Mouse (Mus musculus) embryonic facial prominence, embryonic 11.5 days (tissue): ENCODE measurements around the gene Defb26. TPM values are rescaled to one million over a fixed set of nuclear protein-coding genes. Genes with fewer than 3 reads are reported as not detected.

Experiments
- ATAC-seq: fragments of 200-750 bp; cut with Nextera tagmentation; replicated peaks from 2 replicates; pipeline ENCODE4 v1.8.0; 2017; ENCODE audit warnings: low read depth; ENCODE audit not compliant: insufficient number of reproducible peaks, low FRiP score, low TSS enrichment
- DNase-seq: peaks from one replicate; pipeline ENCODE4 v3.0.0-alpha.2; 2015; ENCODE audit warnings: low spot score
- H3K27ac ChIP-seq: fragments of 300-500 bp; sonication (generic); replicated peaks from 2 replicates; pipeline ENCODE4 v1.5.1; 2014; ENCODE audit warnings: mild to moderate bottlenecking, low read depth, low read length, control low read depth
- H3K27me3 ChIP-seq: fragments of 300-500 bp; sonication (generic); 2 replicates; pipeline ENCODE4 v1.6.1; 2014; ENCODE audit warnings: mild to moderate bottlenecking, low read length, moderate library complexity, mixed read lengths; ENCODE audit not compliant: control insufficient read depth, insufficient read depth
- H3K36me3 ChIP-seq: fragments of 300-500 bp; sonication (generic); replicated peaks from 2 replicates; pipeline ENCODE4 v1.6.1; 2014; ENCODE audit warnings: low read depth, mild to moderate bottlenecking, low read length, moderate library complexity, mixed read lengths; ENCODE audit not compliant: control insufficient read depth, insufficient read depth
- H3K4me1 ChIP-seq: fragments of 300-500 bp; sonication (generic); 2 replicates; pipeline ENCODE4 v1.6.1; 2014; ENCODE audit warnings: low read length, mixed read lengths; ENCODE audit not compliant: control insufficient read depth, insufficient read depth
- H3K4me2 ChIP-seq: fragments of 300-500 bp; sonication (generic); 2 replicates; pipeline ENCODE4 v1.6.1; 2014; ENCODE audit warnings: low read depth, mild to moderate bottlenecking, control low read depth, low read length, moderate library complexity
- H3K4me3 ChIP-seq: fragments of 300-500 bp; sonication (generic); 2 replicates; pipeline ENCODE4 v1.5.1; 2014; ENCODE audit warnings: low read depth, low read length, control low read depth
- H3K9ac ChIP-seq: fragments of 300-500 bp; sonication (generic); replicated peaks from 2 replicates; pipeline ENCODE4 v1.6.1; 2014; ENCODE audit warnings: mild to moderate bottlenecking, control low read depth, low read length
- H3K9me3 ChIP-seq: fragments of 300-500 bp; sonication (generic); replicated peaks from 2 replicates; pipeline ENCODE4 v1.6.1; 2016; ENCODE audit warnings: mild to moderate bottlenecking, low read length, inconsistent platforms, mixed read lengths; ENCODE audit not compliant: control insufficient read depth
- WGBS: fragments of 180-500 bp; shearing (Covaris S2); extraction: QIAGEN DNeasy Blood & Tissue Kit; methylation state at CpG from one replicate; pipeline ENCODE4 v1.1.7; 2014; 5-methylcytosine and 5-hydroxymethylcytosine counted together
- polyA plus RNA-seq: library from polyadenylated mRNA; unstranded; fragments of >200 nt; fragmentation: Nextera tagmentation; extraction: Ambion mirVana; gene quantifications from 2 replicates; pipeline ENCODE4 v1.2.1, GENCODE M21; 2014

Gene Defb26
- polyA plus RNA-seq, 1 experiment from 2014 or later = not detected

- no peak within 1 kb of the TSS for H3K4me3 ChIP-seq
- no peak for DNase-seq
- H3K4me1 ChIP-seq = no peaks in the 10 kb centered on the region
- H3K9ac ChIP-seq = no peak within 1 kb of the TSS
- no peaks in the 10 kb centered on the region for H3K36me3 ChIP-seq
- ATAC-seq = no peak
- no peaks in the 10 kb centered on the region for H3K9me3 ChIP-seq
- no peak within 1 kb of the TSS for H3K4me2 ChIP-seq
- H3K27ac ChIP-seq = no peak within 1 kb of the TSS
- no peaks in the 10 kb centered on the region for H3K27me3 ChIP-seq
These were observed 21.5 kb downstream of the Defb26 start, which contains the start of gene Defb22 for GRCm38 (mm10) chr2:152490038-152490437. Gene Defb22 (minus strand): TSS chr2:152490138.

- H3K4me3 ChIP-seq = no peak overlapping the region
- H3K4me1 ChIP-seq = no peaks in the 10 kb centered on the region
- H3K36me3 ChIP-seq = no peaks in the 10 kb centered on the region
- no peak overlapping the region for H3K9ac ChIP-seq
- no peak overlapping the region for H3K27ac ChIP-seq
- ATAC-seq (no peak), DNase-seq (peak; percentile 4)
- no peak overlapping the region for H3K4me2 ChIP-seq
- no peaks in the 10 kb centered on the region for H3K9me3 ChIP-seq
- no peaks in the 10 kb centered on the region for H3K27me3 ChIP-seq
- 68% methylated on average over 2 of the region's 2 CpGs for WGBS
These were observed 24.5 kb downstream of the Defb26 start for GRCm38 (mm10) chr2:152487024-152487423.

- ATAC-seq = no peak
- no peak for DNase-seq
- no peaks in the 10 kb centered on the region for H3K27me3 ChIP-seq
- H3K36me3 ChIP-seq = no peaks in the 10 kb centered on the region
- 84% methylated on average over 7 of the region's 7 CpGs for whole genome bisulfite sequencing
- no peak overlapping the region for H3K4me2 ChIP-seq
- H3K9ac ChIP-seq = no peak overlapping the region
- H3K4me3 ChIP-seq = no peak overlapping the region
- H3K27ac ChIP-seq = no peak overlapping the region
- H3K4me1 ChIP-seq = no peaks in the 10 kb centered on the region
- H3K9me3 ChIP-seq = no peaks in the 10 kb centered on the region
These were observed 29.8 kb downstream of the Defb26 start for GRCm38 (mm10) chr2:152481726-152482125.

GRCm38 (mm10) chr2:152480881-152481280 is 30.6 kb downstream of the Defb26 start:
- no peaks in the 10 kb centered on the region for H3K9me3 ChIP-seq
- H3K27me3 ChIP-seq = no peaks in the 10 kb centered on the region
- WGBS = 86% methylated on average over 3 of the region's 3 CpGs

GRCm38 (mm10) chr2:152476763-152477162 is 34.7 kb downstream of the Defb26 start, which contains the start of gene Defb20:
Gene Defb20 (plus strand): TSS chr2:152477063.
- Histone ChIP-seq H3K27ac (no peak within 1 kb of the TSS), H3K27me3 (no peaks in the 10 kb centered on the region), H3K36me3 (no peaks in the 10 kb centered on the region), H3K9me3 (no peaks in the 10 kb centered on the region), H3K4me1 (no peaks in the 10 kb centered on the region), H3K4me3 (no peak within 1 kb of the TSS), H3K9ac (no peak within 1 kb of the TSS), H3K4me2 (no peak within 1 kb of the TSS)
- DNase-seq (no peak), ATAC-seq (no peak)
- 52% methylated on average over 2 of the region's 2 CpGs for WGBS

More at GRCm38 (mm10) chr2:152480881-152481280, 30.6 kb downstream of the Defb26 start:
- Histone ChIP-seq H3K4me3 (no peak overlapping the region), H3K9ac (no peak overlapping the region), H3K4me1 (no peaks in the 10 kb centered on the region), H3K27ac (no peak overlapping the region), H3K36me3 (no peaks in the 10 kb centered on the region), H3K4me2 (no peak overlapping the region)
- no peak for DNase-seq
- ATAC-seq = no peak

- no peaks in the 10 kb centered on the region for H3K9me3 ChIP-seq
- no peak for ATAC-seq
- H3K4me1 ChIP-seq = no peaks in the 10 kb centered on the region
- no peaks in the 10 kb centered on the region for H3K36me3 ChIP-seq
- 25% methylated on average over 3 of the region's 3 CpGs for WGBS
- no peak overlapping the region for H3K4me2 ChIP-seq
- H3K4me3 ChIP-seq = no peak overlapping the region
- no peak overlapping the region for H3K27ac ChIP-seq
- no peak overlapping the region for H3K9ac ChIP-seq
- no peaks in the 10 kb centered on the region for H3K27me3 ChIP-seq
- no peak for DNase-seq
These were observed 39.1 kb downstream of the Defb26 start for GRCm38 (mm10) chr2:152472434-152472833.

GRCm38 (mm10) chr2:152470973-152471372 is 40.5 kb downstream of the Defb26 start:
- Histone ChIP-seq H3K27ac (no peak overlapping the region), H3K4me2 (no peak overlapping the region), H3K9me3 (no peaks in the 10 kb centered on the region), H3K4me3 (no peak overlapping the region), H3K27me3 (no peaks in the 10 kb centered on the region), H3K4me1 (no peaks in the 10 kb centered on the region), H3K36me3 (no peaks in the 10 kb centered on the region), H3K9ac (no peak overlapping the region)
- 35% methylated on average over 7 of the region's 7 CpGs for WGBS
- peak; percentile 74 for DNase-seq
- ATAC-seq = no peak

GRCm38 (mm10) chr2:152464570-152465150 is 46.8 kb downstream of the Defb26 start, which contains the start of gene Defb23:
Gene Defb23 (minus strand): TSS chr2:152464620.
- 91% methylated on average over 3 of the region's 3 CpGs for WGBS
- H3K4me1 ChIP-seq = no peaks in the 10 kb centered on the region
- H3K27ac ChIP-seq = no peak within 1 kb of the TSS
- H3K36me3 ChIP-seq = no peaks in the 10 kb centered on the region
- no peak within 1 kb of the TSS for H3K4me2 ChIP-seq
- no peak within 1 kb of the TSS for H3K4me3 ChIP-seq
- no peaks in the 10 kb centered on the region for H3K9me3 ChIP-seq
- no peaks in the 10 kb centered on the region for H3K27me3 ChIP-seq
- DNase-seq (no peak), ATAC-seq (no peak)
- no peak within 1 kb of the TSS for H3K9ac ChIP-seq
